In the genomic region with DNA sequence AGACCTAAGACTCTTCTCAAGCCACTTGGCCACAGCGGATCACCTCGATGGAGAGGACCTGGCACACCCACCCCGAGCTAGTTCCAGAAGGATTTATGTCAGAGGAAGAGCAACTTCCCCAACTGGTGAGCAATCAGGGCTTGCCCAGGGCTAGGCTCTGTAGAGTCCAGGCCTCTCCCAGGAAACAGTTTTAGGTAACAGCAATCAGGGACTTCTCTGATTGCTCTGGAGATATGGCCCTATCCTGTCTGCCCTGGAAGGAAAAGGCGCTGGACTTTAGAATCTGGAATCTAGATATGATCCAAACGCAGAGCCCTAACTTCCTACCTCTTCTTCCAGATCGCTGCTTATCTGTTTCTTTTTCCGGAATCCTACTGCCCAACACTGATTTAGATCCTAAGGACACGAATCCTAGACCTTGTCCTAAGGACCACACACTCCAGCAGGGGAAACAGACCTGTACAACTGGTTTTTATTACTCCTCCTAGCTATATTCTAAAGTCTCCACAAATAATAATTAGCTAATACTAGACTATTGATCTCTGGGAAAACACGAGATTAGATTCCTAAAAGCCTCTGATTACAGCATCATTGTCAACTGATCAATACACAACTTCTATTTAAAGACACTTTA, we compare ENCODE assay signal across 27 mouse cellular contexts. TPM values are rescaled to one million over a fixed set of nuclear protein-coding genes. Genes with fewer than 3 reads are reported as not detected.
DNase-seq lines count a peak whose midpoint lies in the region; ATAC-seq and TF ChIP-seq lines count a peak whose summit lies in the region.
"Had no signal": no experiment of that assay in that cellular context is flagged by ENCODE, and none has a peak within 500 bp of the region (broad histone marks: within the 10 kb centered on the region; RNA-seq: fewer than 3 reads in every experiment).

No protein-coding gene starts in this region.

- no peaks in the 10 kb centered on the region for H3K4me1 ChIP-seq in stomach, embryonic 16.5 days (ENCODE audit: control insufficient read depth, insufficient read depth, low read length)
- no peaks in the 10 kb centered on the region for H3K4me1 ChIP-seq in stomach, postnatal 0 days (replicated peaks; ENCODE audit: control insufficient read depth, insufficient read depth)
- H3K4me1 ChIP-seq in intestine, embryonic 14.5 days (replicated peaks; ENCODE audit: control insufficient read depth, insufficient read depth, low read length) = no peaks in the 10 kb centered on the region
- 0 out of 2 replicates have a peak, but pooled peaks cover 5% of the 10 kb centered on the region for H3K4me1 ChIP-seq in intestine, embryonic 16.5 days (ENCODE audit: control insufficient read depth, insufficient read depth, low read length)
- H3K4me1 ChIP-seq: embryonic facial prominence, embryonic 12.5 days; embryonic facial prominence, embryonic 15.5 days; forebrain, embryonic 12.5 days; forebrain, embryonic 15.5 days; heart, embryonic 10.5 days; heart, embryonic 13.5 days; hindbrain, embryonic 15.5 days had no signal

- no peak for DNase-seq in stomach, postnatal 0 days (ENCODE audit: low spot score)
- no peak for DNase-seq in intestine, embryonic 14.5 days (ENCODE audit: low spot score)
- DNase-seq in heart, adult 11 months = no peak
- DNase-seq: adrenal gland, postnatal 10 days; adrenal gland, postnatal 36 days; cerebellum, adult 18-20 months; cerebellum, adult 9-11 months; cerebellum, postnatal 25 days; gastrocnemius, postnatal 25 days; heart, adult 2 months; heart, postnatal 14 days; heart, postnatal 4 days had no signal

- TF ChIP-seq CTCF in stomach, postnatal 0 days (IDR thresholded peaks at IDR 0.05; ENCODE audit: low read depth) = no peak

- peak; percentile 33; the same call in 1 of the 2 replicates for ATAC-seq in stomach, embryonic 16.5 days (ENCODE audit: insufficient read depth, low FRiP score)
- ATAC-seq in stomach, postnatal 0 days (ENCODE audit: low FRiP score, low TSS enrichment) = no peak
- peak; percentile 40; the same call in 1 of the 2 replicates for ATAC-seq in intestine, embryonic 14.5 days (replicated peaks; ENCODE audit: low FRiP score, low TSS enrichment, low read depth)
- ATAC-seq in intestine, embryonic 16.5 days = peak; percentile 89
- no peak for ATAC-seq in erythroblast, adult 5-6 weeks (replicated peaks; ENCODE audit: low FRiP score, poor library complexity, severe bottlenecking)
- ATAC-seq: forebrain, embryonic 15.5 days; Patski had no signal

- H3K9ac ChIP-seq in stomach, embryonic 16.5 days (ENCODE audit: low read length) = no peak overlapping the region
- H3K9ac ChIP-seq in stomach, postnatal 0 days (ENCODE audit: low read length) = no peak overlapping the region
- no peak overlapping the region for H3K9ac ChIP-seq in intestine, embryonic 14.5 days (ENCODE audit: low read length)
- no peak overlapping the region for H3K9ac ChIP-seq in intestine, embryonic 16.5 days (ENCODE audit: low read depth, low read length)
- H3K9ac ChIP-seq: embryonic facial prominence, embryonic 12.5 days; embryonic facial prominence, embryonic 15.5 days; forebrain, embryonic 12.5 days; forebrain, embryonic 15.5 days; heart, embryonic 13.5 days; hindbrain, embryonic 15.5 days had no signal

- H3K27me3 ChIP-seq in stomach, embryonic 16.5 days (ENCODE audit: control insufficient read depth, insufficient read depth, low read length) = no peaks in the 10 kb centered on the region
- no peaks in the 10 kb centered on the region for H3K27me3 ChIP-seq in stomach, postnatal 0 days (ENCODE audit: control insufficient read depth, insufficient read depth, low read length)
- H3K27me3 ChIP-seq in intestine, embryonic 14.5 days (replicated peaks; ENCODE audit: control insufficient read depth, insufficient read depth, low read length) = no peaks in the 10 kb centered on the region
- no peaks in the 10 kb centered on the region for H3K27me3 ChIP-seq in intestine, embryonic 16.5 days (replicated peaks; ENCODE audit: control insufficient read depth, insufficient read depth, low read length)
- H3K27me3 ChIP-seq: embryonic facial prominence, embryonic 12.5 days; embryonic facial prominence, embryonic 15.5 days; forebrain, embryonic 12.5 days; forebrain, embryonic 15.5 days; heart, embryonic 13.5 days; hindbrain, embryonic 15.5 days; Patski had no signal

- TF ChIP-seq EP300 in stomach, postnatal 0 days (optimal IDR thresholded peaks at IDR 0.05) = no peak

- H3K9me3 ChIP-seq in stomach, embryonic 16.5 days (replicated peaks; ENCODE audit: control insufficient read depth, low read length) = no peaks in the 10 kb centered on the region
- H3K9me3 ChIP-seq in stomach, postnatal 0 days (ENCODE audit: control insufficient read depth, low read length) = no peaks in the 10 kb centered on the region
- H3K9me3 ChIP-seq in intestine, embryonic 14.5 days (ENCODE audit: control insufficient read depth, low read length) = no peaks in the 10 kb centered on the region
- H3K9me3 ChIP-seq in intestine, embryonic 16.5 days (ENCODE audit: control insufficient read depth, low read length) = no peaks in the 10 kb centered on the region
- H3K9me3 ChIP-seq: embryonic facial prominence, embryonic 12.5 days; embryonic facial prominence, embryonic 15.5 days; forebrain, embryonic 12.5 days; forebrain, embryonic 15.5 days; G1E; heart, embryonic 10.5 days; heart, embryonic 13.5 days; hindbrain, embryonic 15.5 days had no signal

- H3K27ac ChIP-seq in stomach, embryonic 16.5 days (ENCODE audit: low read length) = peak overlapping the region; percentile 9; the same call in 1 of the 2 replicates
- H3K27ac ChIP-seq in stomach, postnatal 0 days (replicated peaks) = no peak overlapping the region
- H3K27ac ChIP-seq in intestine, embryonic 14.5 days (ENCODE audit: low read depth) = no peak overlapping the region
- 0 out of 2 replicates have a peak overlapping the region, but pooled peaks have one; percentile 7 for H3K27ac ChIP-seq in intestine, embryonic 16.5 days (ENCODE audit: low read length)
- H3K27ac ChIP-seq: embryonic facial prominence, embryonic 12.5 days; embryonic facial prominence, embryonic 15.5 days; forebrain, embryonic 12.5 days; forebrain, embryonic 15.5 days; heart, adult 2 months; heart, embryonic 10.5 days; heart, embryonic 13.5 days; hindbrain, embryonic 15.5 days had no signal

- H3K4me3 ChIP-seq in stomach, embryonic 16.5 days (replicated peaks; ENCODE audit: low read length) = no peak overlapping the region
- no peak overlapping the region for H3K4me3 ChIP-seq in stomach, postnatal 0 days (ENCODE audit: low read depth, low read length)
- H3K4me3 ChIP-seq in intestine, embryonic 14.5 days (ENCODE audit: low read depth, low read length) = no peak overlapping the region
- no peak overlapping the region for H3K4me3 ChIP-seq in intestine, embryonic 16.5 days (ENCODE audit: low read length)
- H3K4me3 ChIP-seq: embryonic facial prominence, embryonic 12.5 days; embryonic facial prominence, embryonic 15.5 days; erythroblast, embryonic 14.5 days; forebrain, embryonic 12.5 days; forebrain, embryonic 15.5 days; heart, adult 2 months; heart, embryonic 10.5 days; heart, embryonic 13.5 days; hindbrain, embryonic 15.5 days had no signal

- H3K36me3 ChIP-seq in stomach, embryonic 16.5 days (ENCODE audit: control insufficient read depth, insufficient read depth, low read length) = no peaks in the 10 kb centered on the region
- no peaks in the 10 kb centered on the region for H3K36me3 ChIP-seq in stomach, postnatal 0 days (ENCODE audit: control insufficient read depth, insufficient read depth, low read length)
- H3K36me3 ChIP-seq in intestine, embryonic 14.5 days (ENCODE audit: control insufficient read depth, insufficient read depth, low read length) = no peaks in the 10 kb centered on the region
- no peaks in the 10 kb centered on the region for H3K36me3 ChIP-seq in intestine, embryonic 16.5 days (ENCODE audit: control insufficient read depth, insufficient read depth, low read length)
- H3K36me3 ChIP-seq: embryonic facial prominence, embryonic 12.5 days; embryonic facial prominence, embryonic 15.5 days; forebrain, embryonic 12.5 days; forebrain, embryonic 15.5 days; G1E; heart, embryonic 10.5 days; heart, embryonic 13.5 days; hindbrain, embryonic 15.5 days had no signal

- 75% methylated on average over 9 of the region's 9 CpGs for WGBS in stomach, embryonic 16.5 days
- WGBS in stomach, postnatal 0 days = 74% methylated on average over 9 of the region's 9 CpGs
- WGBS in intestine, embryonic 14.5 days = 73% methylated on average over 9 of the region's 9 CpGs
- WGBS in intestine, embryonic 16.5 days = 62% methylated on average over 9 of the region's 9 CpGs

- no peak overlapping the region for H3K4me2 ChIP-seq in stomach, embryonic 16.5 days (ENCODE audit: low read depth, low read length)
- no peak overlapping the region for H3K4me2 ChIP-seq in stomach, postnatal 0 days (replicated peaks; ENCODE audit: low read depth)
- H3K4me2 ChIP-seq in intestine, embryonic 14.5 days (ENCODE audit: low read length) = no peak overlapping the region
- H3K4me2 ChIP-seq in intestine, embryonic 16.5 days (ENCODE audit: low read depth, low read length) = no peak overlapping the region
- H3K4me2 ChIP-seq: embryonic facial prominence, embryonic 12.5 days; embryonic facial prominence, embryonic 15.5 days; forebrain, embryonic 12.5 days; forebrain, embryonic 15.5 days; heart, embryonic 13.5 days; hindbrain, embryonic 15.5 days had no signal

RNA-seq across cellular contexts. Expression of a gene that starts 25.4 kb away (rescaled TPM):
- 5.8 and 8.4 TPM in 2 replicates for polyA plus RNA-seq in stomach, embryonic 16.5 days (2015; fragmentation: Nextera tagmentation; extraction: Ambion mirVana)
- 6.8 and 7.1 TPM in 2 replicates for polyA plus RNA-seq in stomach, postnatal 0 days (2015; fragmentation: Nextera tagmentation; extraction: Ambion mirVana)
- 2.1 TPM in 2 replicates for polyA plus RNA-seq in intestine, embryonic 14.5 days (2014; fragmentation: Nextera tagmentation; extraction: Ambion mirVana)
- polyA plus RNA-seq in intestine, embryonic 16.5 days (2015; fragmentation: Nextera tagmentation; extraction: Ambion mirVana) = 3.3 and 4.0 TPM in 2 replicates
- not detected in 2 replicates for total RNA-seq in erythroblast, adult 5-6 weeks (2015; ENCODE audit: low replicate concordance)
- not detected in 2 replicates for total RNA-seq in erythroblast, adult 5-6 weeks (2017; ENCODE audit: low replicate concordance)
- total RNA-seq: common myeloid progenitor, adult 5-6 weeks; gastrocnemius, adult 8-10 months had no signal
- polyA plus RNA-seq: erythroblast, embryonic 14.5 days; G1E had no signal

RNA-seq across cellular contexts. Expression of a gene that starts 49.7 kb away (rescaled TPM):
- polyA plus RNA-seq in stomach, embryonic 16.5 days (2015; fragmentation: Nextera tagmentation; extraction: Ambion mirVana) = 75.1 and 99.6 TPM in 2 replicates
- polyA plus RNA-seq in stomach, postnatal 0 days (2015; fragmentation: Nextera tagmentation; extraction: Ambion mirVana) = 53.2 and 56.2 TPM in 2 replicates
- polyA plus RNA-seq in intestine, embryonic 14.5 days (2014; fragmentation: Nextera tagmentation; extraction: Ambion mirVana) = 77.9 and 82.8 TPM in 2 replicates
- polyA plus RNA-seq in intestine, embryonic 16.5 days (2015; fragmentation: Nextera tagmentation; extraction: Ambion mirVana) = 86.4 and 91.1 TPM in 2 replicates
- total RNA-seq in erythroblast, adult 5-6 weeks (2015; ENCODE audit: low replicate concordance) = 77.8 and 106 TPM in 2 replicates
- total RNA-seq in erythroblast, adult 5-6 weeks (2017; ENCODE audit: low replicate concordance) = 76.8 and 86.9 TPM in 2 replicates

RNA-seq across cellular contexts. Expression of a gene that starts 59.9 kb away (rescaled TPM):
- 13.0 and 13.8 TPM in 2 replicates for polyA plus RNA-seq in stomach, embryonic 16.5 days (2015; fragmentation: Nextera tagmentation; extraction: Ambion mirVana)
- polyA plus RNA-seq in stomach, postnatal 0 days (2015; fragmentation: Nextera tagmentation; extraction: Ambion mirVana) = 14.2 and 17.4 TPM in 2 replicates
- polyA plus RNA-seq in intestine, embryonic 14.5 days (2014; fragmentation: Nextera tagmentation; extraction: Ambion mirVana) = 14.0 and 15.1 TPM in 2 replicates
- 5.1 and 5.3 TPM in 2 replicates for polyA plus RNA-seq in intestine, embryonic 16.5 days (2015; fragmentation: Nextera tagmentation; extraction: Ambion mirVana)
- total RNA-seq in erythroblast, adult 5-6 weeks (2015; ENCODE audit: low replicate concordance) = 1.7 TPM in 1 of 2 replicates, not detected in the other
- total RNA-seq in erythroblast, adult 5-6 weeks (2017; ENCODE audit: low replicate concordance) = 0.56 and 2.5 TPM in 2 replicates
- polyA plus RNA-seq: G1E had no signal

Comparison
In these comparisons a context has a peak if more than half of its experiments do, and no peak if none do; other contexts are left out.
1. ATAC-seq: peak in stomach, embryonic 16.5 days (single experiment), intestine, embryonic 14.5 days (single experiment) and intestine, embryonic 16.5 days (single experiment); none in stomach, postnatal 0 days (single experiment) and erythroblast, adult 5-6 weeks (single experiment).
2. H3K27ac ChIP-seq: peak in stomach, embryonic 16.5 days (single experiment) and intestine, embryonic 16.5 days (single experiment); none in stomach, postnatal 0 days (single experiment) and intestine, embryonic 14.5 days (single experiment).